7 mouse cellular contexts compared by ENCODE assay signal in the genomic region with DNA sequence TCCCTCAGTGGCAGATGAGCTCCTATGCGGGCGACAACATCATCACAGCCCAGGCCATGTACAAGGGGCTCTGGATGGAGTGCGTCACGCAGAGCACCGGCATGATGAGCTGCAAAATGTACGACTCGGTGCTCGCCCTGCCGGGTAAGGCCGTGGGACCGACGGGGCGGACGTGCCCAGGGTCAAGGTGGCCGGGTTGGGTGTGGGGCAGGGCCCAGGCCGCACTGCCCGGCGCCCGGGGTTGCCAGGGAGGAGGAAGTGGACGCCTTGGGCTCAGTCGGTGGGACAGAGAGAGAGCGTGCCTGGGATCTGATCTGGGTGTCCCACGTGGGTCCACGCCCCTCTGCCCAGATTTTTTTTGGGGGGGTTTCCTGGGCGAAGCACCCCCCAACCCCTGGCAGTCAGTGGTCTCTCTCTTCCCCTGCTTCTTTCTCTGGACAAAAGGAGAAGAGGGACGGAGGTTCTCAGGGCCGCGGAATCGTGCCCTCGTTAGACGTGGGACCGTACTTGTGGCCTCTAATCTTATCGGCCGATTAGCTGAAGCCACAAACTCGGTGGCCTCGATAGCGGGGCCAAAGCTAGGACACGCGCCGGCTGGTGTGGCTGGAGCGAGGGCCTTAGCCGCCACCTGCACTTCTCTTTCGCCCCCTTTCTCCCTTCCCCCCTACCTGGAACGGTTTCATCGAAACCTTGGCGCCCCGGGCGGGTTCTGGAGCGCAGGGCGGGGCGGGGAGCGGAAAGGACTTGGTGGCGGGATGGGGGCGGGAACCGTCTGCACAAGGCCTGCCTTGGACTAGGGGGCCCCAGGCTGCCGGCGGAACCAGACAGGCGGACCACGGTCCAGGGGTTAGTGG. TPM values are rescaled to one million over a fixed set of nuclear protein-coding genes. Genes with fewer than 3 reads are reported as not detected.
DNase-seq lines count a peak whose midpoint lies in the region; ATAC-seq lines count a peak whose summit lies in the region.

No protein-coding gene starts in this region.

- peak; percentile 46 for ATAC-seq in common myeloid progenitor, adult 5-6 weeks (replicated peaks; ENCODE audit: low read depth, poor library complexity, severe bottlenecking)
- 0 out of 2 replicates have a peak, but pooled peaks have one; percentile 33 for ATAC-seq in midbrain, embryonic 11.5 days (ENCODE audit: low FRiP score)

- H3K4me2 ChIP-seq in midbrain, embryonic 11.5 days: peak overlapping the region; percentile 27

- H3K4me1 ChIP-seq in limb, embryonic 10.5 days: peaks cover 17% of the 10 kb centered on the region
- H3K4me1 ChIP-seq in midbrain, embryonic 11.5 days (ENCODE audit: control insufficient read depth, insufficient read depth, low read length): peaks cover 6% of the 10 kb centered on the region; the same call in 1 of the 2 replicates

- peak overlapping the region; percentile 31; the same call in 1 of the 2 replicates for H3K9ac ChIP-seq in midbrain, embryonic 11.5 days (ENCODE audit: low read length)

- peaks cover 77% of the 10 kb centered on the region for H3K27me3 ChIP-seq in limb, embryonic 10.5 days (ENCODE audit: low read depth, poor library complexity, severe bottlenecking)
- H3K27me3 ChIP-seq in midbrain, embryonic 11.5 days (ENCODE audit: control insufficient read depth, insufficient read depth, low read length): peaks cover 54% of the 10 kb centered on the region

- peak; percentile 46 for DNase-seq in ES-CJ7 (ENCODE audit: low read depth, low spot score)
- DNase-seq in heart, postnatal 10 days: peak; percentile 44 to 48
- peak; percentile 71 for DNase-seq in limb, embryonic 10.5 days (ENCODE audit: low spot score)
- DNase-seq in midbrain, embryonic 11.5 days (ENCODE audit: low spot score, missing footprints): peak; percentile 93
- DNase-seq in left cerebral cortex, postnatal 14 days (ENCODE audit: low spot score in 2 of 2): no peak
- no peak for DNase-seq in frontal cortex, postnatal 10 days (ENCODE audit: low spot score in 2 of 2)

- H3K27ac ChIP-seq in limb, embryonic 10.5 days: peak overlapping the region; percentile 77
- H3K27ac ChIP-seq in midbrain, embryonic 11.5 days (ENCODE audit: low read depth, low read length): no peak overlapping the region

- WGBS in limb, embryonic 10.5 days: 2% methylated on average over 59 of the region's 59 CpGs
- WGBS in midbrain, embryonic 11.5 days: 3% methylated on average over 59 of the region's 59 CpGs

- intact Hi-C loops in heart, postnatal 10 days (cut with DNase I): no loop called here
- intact Hi-C loops in left cerebral cortex, postnatal 14 days (cut with DNase I): no loop called here

- H3K36me3 ChIP-seq in limb, embryonic 10.5 days: peaks cover 38% of the 10 kb centered on the region
- peaks cover 14% of the 10 kb centered on the region; the same call in 1 of the 2 replicates for H3K36me3 ChIP-seq in midbrain, embryonic 11.5 days (ENCODE audit: control insufficient read depth, insufficient read depth, low read length)

- peak overlapping the region; percentile 50 for H3K4me3 ChIP-seq in limb, embryonic 10.5 days
- H3K4me3 ChIP-seq in midbrain, embryonic 11.5 days (ENCODE audit: low read depth, low read length): peak overlapping the region; percentile 16; the same call in 1 of the 2 replicates

- no peaks in the 10 kb centered on the region for H3K9me3 ChIP-seq in limb, embryonic 10.5 days (replicated peaks)
- no peaks in the 10 kb centered on the region for H3K9me3 ChIP-seq in midbrain, embryonic 11.5 days (ENCODE audit: control insufficient read depth, low read length)

RNA-seq across cellular contexts. Expression of gene Cldn7, which starts 1.7 kb away (rescaled TPM):
- not detected in 2 replicates for total RNA-seq in common myeloid progenitor, adult 5-6 weeks (2017)
- not detected for total RNA-seq in heart, postnatal 10 days (2021)
- polyA plus RNA-seq in limb, embryonic 10.5 days (2016; fragmentation: Nextera tagmentation; extraction: Ambion mirVana): 28.7 and 35.4 TPM in 2 replicates
- polyA plus RNA-seq in midbrain, embryonic 11.5 days (2014; fragmentation: Nextera tagmentation; extraction: Ambion mirVana): 2.3 and 2.7 TPM in 2 replicates
- total RNA-seq in left cerebral cortex, postnatal 14 days (2021): not detected

RNA-seq across cellular contexts. Expression of gene Ctdnep1, which starts 14.7 kb away (rescaled TPM):
- 22.1 and 47.1 TPM in 2 replicates for total RNA-seq in common myeloid progenitor, adult 5-6 weeks (2017)
- total RNA-seq in heart, postnatal 10 days (2021): 100 to 1,000 TPM; 144 to 159 TPM
- polyA plus RNA-seq in limb, embryonic 10.5 days (2016; fragmentation: Nextera tagmentation; extraction: Ambion mirVana): 22.2 and 24.8 TPM in 2 replicates
- 20.7 and 22.6 TPM in 2 replicates for polyA plus RNA-seq in midbrain, embryonic 11.5 days (2014; fragmentation: Nextera tagmentation; extraction: Ambion mirVana)
- 100 to 1,000 TPM; 115 TPM for total RNA-seq in left cerebral cortex, postnatal 14 days (2021)

RNA-seq across cellular contexts. Expression of gene Elp5, which starts 16.1 kb away (rescaled TPM):
- 41.2 and 47.0 TPM in 2 replicates for total RNA-seq in common myeloid progenitor, adult 5-6 weeks (2017)
- 10 to 100 TPM; 60.7 to 64.6 TPM for total RNA-seq in heart, postnatal 10 days (2021)
- polyA plus RNA-seq in limb, embryonic 10.5 days (2016; fragmentation: Nextera tagmentation; extraction: Ambion mirVana): 154 and 176 TPM in 2 replicates
- polyA plus RNA-seq in midbrain, embryonic 11.5 days (2014; fragmentation: Nextera tagmentation; extraction: Ambion mirVana): 150 and 151 TPM in 2 replicates
- total RNA-seq in left cerebral cortex, postnatal 14 days (2021): 100 to 1,000 TPM; 103 to 107 TPM

RNA-seq across cellular contexts. Expression of gene Slc2a4, which starts 18.2 kb away (rescaled TPM):
- 0.78 TPM in 1 of 2 replicates, not detected in the other for total RNA-seq in common myeloid progenitor, adult 5-6 weeks (2017)
- 100 to 1,000 TPM; 135 to 144 TPM for total RNA-seq in heart, postnatal 10 days (2021)
- 19.9 and 29.3 TPM in 2 replicates for polyA plus RNA-seq in limb, embryonic 10.5 days (2016; fragmentation: Nextera tagmentation; extraction: Ambion mirVana)
- polyA plus RNA-seq in midbrain, embryonic 11.5 days (2014; fragmentation: Nextera tagmentation; extraction: Ambion mirVana): 6.3 and 7.8 TPM in 2 replicates
- 1 to 10 TPM; 1.9 to 2.4 TPM for total RNA-seq in left cerebral cortex, postnatal 14 days (2021)

RNA-seq across cellular contexts. Expression of gene Gabarap, which starts 24.7 kb away (rescaled TPM):
- total RNA-seq in common myeloid progenitor, adult 5-6 weeks (2017): 163 and 255 TPM in 2 replicates
- total RNA-seq in heart, postnatal 10 days (2021): 100 to 1,000 TPM; 275 to 295 TPM
- 280 and 332 TPM in 2 replicates for polyA plus RNA-seq in limb, embryonic 10.5 days (2016; fragmentation: Nextera tagmentation; extraction: Ambion mirVana)
- polyA plus RNA-seq in midbrain, embryonic 11.5 days (2014; fragmentation: Nextera tagmentation; extraction: Ambion mirVana): 566 and 590 TPM in 2 replicates
- 100 to 1,000 TPM; 213 to 217 TPM for total RNA-seq in left cerebral cortex, postnatal 14 days (2021)

Comparison
In these comparisons a context has a peak if more than half of its experiments do, and no peak if none do; other contexts are left out.
1. DNase-seq: peak in ES-CJ7 (single experiment), heart, postnatal 10 days (2 of 2), limb, embryonic 10.5 days (single experiment) and midbrain, embryonic 11.5 days (single experiment); none in left cerebral cortex, postnatal 14 days (0 of 2) and frontal cortex, postnatal 10 days (0 of 2).